Mouse (Mus musculus): ENCODE measurements at regions not wholly inside any gene's neighbourhood (a gene's known extent, or its start where the extent isn't known, plus 50 kb on each side); places are given as distances from the start of the nearest gene placed in this dataset.

DNA sequence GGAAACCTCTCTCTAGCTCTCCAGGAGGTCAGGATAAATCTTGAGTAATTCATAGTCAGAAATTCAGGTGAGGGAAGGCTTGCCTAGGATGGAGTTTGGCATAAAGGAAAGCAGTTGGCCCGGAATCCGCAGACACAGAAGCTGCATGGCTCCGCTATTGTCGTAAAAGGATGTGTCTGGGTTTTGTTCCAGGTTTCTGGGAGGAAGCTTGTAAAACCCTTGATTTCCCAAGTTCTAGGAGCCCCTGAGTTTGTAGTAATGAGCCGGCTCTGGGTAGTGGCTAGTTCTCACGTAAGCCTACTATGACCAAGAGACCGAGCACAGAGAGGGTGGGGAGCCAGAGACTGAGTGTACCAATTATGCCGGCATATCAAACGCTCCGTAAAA, 52.7 kb upstream of the Gm21915 start:
- intact Hi-C loops (cut with DNase I) = loop anchor here (5.0 kb wide), 1 partner anchor 135 kb away; no protein-coding TSS in a partner anchor
- DNase-seq (ENCODE audit: low spot score) = no peak

DNA sequence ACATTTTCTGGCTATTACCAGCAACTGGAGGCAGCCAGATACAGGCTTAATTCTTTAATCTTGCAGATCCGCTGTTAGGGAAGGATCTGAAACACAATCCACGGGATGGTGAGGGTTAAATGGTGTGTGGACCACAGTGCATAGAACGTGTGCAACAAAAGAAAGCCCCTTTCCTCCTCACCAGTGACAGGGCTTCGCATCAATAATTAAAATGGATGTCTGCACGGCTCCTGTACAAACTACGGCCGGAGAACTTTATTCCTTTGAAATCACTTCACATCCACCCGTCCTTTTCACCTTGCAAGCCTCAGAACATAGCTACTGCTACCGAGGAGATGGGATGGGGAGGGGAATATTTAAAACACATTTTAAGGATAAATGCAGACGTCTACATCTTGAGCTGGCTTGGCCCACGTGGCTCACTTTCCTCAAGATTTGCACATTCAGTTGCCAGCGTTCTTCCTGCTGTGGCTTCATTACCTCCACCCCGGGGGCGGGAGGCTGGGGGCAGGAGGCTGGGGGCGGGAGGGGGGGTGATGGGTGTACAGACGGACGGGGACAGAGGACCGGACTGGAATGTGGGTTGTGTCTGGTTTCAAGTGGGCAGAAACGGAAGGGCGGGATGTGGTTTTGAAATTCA, 53.3 kb upstream of the Gm21915 start:
- intact Hi-C loops (cut with DNase I) = loop anchor here (5.0 kb wide), 1 partner anchor 135 kb away; no protein-coding TSS in a partner anchor
- no peak for DNase-seq (ENCODE audit: low spot score)

DNA sequence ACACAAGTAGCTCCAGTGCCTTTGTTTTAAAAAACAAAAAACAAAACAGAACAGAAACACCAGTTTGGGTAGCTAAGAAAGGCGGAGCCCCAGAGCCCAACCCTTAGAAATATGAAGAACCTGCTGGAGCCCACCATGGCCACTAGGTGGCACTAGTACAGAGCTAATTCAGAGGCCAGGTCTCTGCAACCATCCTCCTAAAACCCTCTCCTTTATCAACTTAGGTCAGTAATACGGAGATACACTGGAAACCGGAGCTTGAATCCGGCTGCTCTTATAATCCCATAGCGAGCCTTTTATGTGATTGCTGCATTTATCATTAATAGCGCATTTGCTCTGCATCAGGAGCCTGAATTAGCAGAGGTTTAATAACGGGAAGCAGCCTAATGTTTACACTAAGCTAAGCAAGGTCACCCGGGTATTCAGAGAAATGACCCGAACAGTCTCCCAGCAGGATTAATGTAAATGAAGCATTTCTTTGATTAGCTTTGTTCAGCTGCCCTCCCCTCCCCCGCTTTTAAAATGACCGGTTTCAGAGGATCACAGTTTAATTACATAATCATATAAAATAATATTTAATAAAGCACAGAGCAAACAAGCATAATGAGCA, 53.9 kb upstream of the Gm21915 start:
- DNase-seq (ENCODE audit: low spot score) = peak; percentile 39
- intact Hi-C loops (cut with DNase I) = loop anchor here (5.0 kb wide), 1 partner anchor 136 kb away; no protein-coding TSS in a partner anchor

DNA sequence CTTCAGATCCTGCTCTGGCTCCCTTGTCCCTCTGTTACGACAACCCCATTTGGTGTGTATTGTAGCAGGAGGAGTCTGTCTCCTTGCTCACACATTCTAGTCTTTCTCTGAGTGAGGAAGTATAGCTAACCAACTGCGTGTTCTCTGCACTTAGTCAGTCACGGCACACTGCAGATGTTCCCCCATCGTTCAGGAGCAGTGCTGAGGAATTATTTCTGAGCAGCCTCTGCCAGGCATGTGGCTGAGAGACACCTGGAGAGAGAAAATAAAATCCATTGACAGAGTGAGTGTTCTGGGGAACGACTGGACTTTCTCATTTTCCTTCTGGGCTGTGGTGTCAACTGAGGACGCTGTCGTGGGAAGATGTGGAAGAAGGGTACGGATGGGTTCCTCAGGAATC, 54.5 kb upstream of the Gm21915 start:
- DNase-seq (ENCODE audit: low spot score) = no peak
- intact Hi-C loops (cut with DNase I) = loop anchor here (5.0 kb wide), 1 partner anchor 136 kb away; no protein-coding TSS in a partner anchor

DNA sequence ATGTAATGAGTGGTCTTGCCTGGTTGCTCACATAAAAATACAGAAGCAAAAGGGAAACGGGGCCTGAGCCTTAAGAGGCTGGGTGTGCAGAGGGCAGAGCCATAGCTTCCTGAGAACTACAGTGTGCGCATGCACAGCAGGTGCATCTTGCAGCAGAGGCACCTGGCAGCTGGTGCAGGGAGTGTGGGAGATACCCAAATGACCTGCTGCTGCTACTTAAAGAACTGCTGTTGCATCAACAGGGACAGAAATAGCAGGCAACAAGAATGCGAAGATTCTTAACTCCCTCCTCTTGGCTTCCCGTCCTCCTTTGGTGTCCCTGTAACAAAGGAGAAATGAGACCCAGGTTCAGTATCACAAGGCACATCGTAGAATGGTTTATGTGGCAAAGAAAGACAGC, 56.3 kb upstream of the Gm21915 start:
- no peak for DNase-seq (ENCODE audit: low spot score)
- intact Hi-C loops (cut with DNase I) = no loop called here

DNA sequence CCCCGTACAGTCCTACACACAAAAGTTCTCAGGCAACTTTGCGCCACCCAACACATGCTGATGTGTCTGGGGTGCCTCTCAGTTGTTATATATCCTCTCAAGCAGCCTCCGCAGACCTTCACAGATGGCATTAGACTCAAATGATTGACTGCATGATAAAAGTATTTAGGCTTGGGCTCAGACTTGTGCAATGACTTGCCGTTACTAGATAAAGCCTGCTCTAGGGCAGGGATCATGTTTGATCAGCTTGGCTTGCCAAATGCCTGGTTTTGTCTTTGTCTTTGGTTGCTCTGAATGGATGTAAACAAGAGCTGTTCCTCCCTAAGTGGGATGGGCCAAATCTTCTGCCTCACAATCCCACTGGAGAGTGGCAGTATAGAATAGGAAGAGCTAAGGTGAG, 57.2 kb upstream of the Gm21915 start:
- no peak for DNase-seq (ENCODE audit: low spot score)
- intact Hi-C loops (cut with DNase I) = no loop called here

DNA sequence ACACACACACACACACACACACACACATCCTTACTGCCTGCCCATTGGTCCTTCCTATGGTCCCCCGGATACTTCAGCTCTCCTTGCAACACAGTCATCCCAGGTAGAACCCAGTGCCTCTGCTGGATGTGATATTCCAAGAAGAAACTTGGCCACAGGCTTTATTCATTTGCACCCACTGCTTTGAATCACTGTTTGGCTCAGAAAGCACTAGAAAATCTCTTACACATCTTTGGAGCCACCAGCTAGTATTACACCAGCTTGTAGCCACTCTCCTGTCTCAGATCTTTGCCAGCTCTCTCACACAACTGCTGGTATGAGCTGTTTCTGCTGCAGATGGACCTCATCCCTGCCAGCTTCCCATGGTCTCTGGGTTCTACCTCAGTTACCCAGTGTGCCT, 57.7 kb upstream of the Gm21915 start:
- DNase-seq (ENCODE audit: low spot score) = no peak
- intact Hi-C loops (cut with DNase I) = no loop called here

DNA sequence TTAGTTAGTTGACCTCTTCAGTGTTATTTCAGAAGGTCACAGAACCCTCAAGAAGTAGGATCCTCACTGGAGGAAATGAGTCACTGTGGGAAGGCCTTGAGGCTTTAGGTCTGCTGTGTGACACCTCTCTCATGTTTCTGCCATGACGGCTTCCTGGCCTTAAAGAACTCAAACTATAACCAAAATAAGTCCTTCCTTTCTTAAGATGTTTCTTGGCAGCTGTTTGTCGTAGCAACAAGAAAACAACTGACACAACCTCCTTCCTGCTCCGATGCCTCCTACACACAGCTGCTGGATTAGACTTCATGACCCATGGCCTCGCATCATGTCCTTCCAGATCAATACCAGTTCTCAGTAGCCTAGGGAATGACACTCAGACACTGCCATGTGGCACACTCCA, 58.1 kb upstream of the Gm21915 start:
- intact Hi-C loops (cut with DNase I) = no loop called here
- DNase-seq (ENCODE audit: low spot score) = no peak

DNA sequence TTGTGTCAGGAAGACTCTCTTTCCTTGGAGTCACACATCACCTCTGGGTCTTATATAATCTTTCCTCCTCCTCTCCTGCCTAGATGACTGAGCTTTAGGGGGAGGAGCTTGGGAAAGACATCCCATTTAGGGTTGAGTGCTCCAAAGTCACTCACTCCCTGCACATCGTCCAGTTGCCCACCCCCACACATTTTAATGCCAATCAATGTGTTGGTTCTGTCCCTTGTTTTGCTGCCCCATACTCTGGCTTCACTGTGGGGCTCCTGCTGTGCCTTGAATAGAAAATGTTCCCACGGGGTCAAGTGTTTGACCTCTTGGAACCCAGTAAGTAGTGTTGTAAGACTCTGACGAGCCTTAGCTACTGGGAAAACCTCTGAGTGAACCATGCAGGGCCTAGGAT, 58.8 kb upstream of the Gm21915 start:
- DNase-seq (ENCODE audit: low spot score) = no peak
- intact Hi-C loops (cut with DNase I) = no loop called here

DNA sequence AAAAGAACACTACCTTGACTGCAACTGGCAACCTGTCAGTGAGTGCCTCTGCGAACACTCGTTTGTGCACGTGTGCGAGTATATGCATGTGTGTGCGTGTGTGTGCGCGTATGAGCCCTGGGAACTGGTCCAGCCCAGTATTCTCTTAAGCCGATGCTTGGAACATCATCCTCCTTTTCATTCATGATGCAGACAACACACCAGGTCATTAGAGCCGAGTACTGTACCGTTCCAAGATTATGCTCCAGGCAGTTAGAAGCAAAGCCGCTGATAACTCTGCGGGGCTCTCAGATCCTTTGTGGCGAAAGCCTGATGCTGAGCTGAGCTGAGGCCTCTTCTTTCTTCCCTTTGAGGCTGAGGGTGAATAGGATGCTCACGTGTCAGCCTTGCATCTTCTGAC, 61.8 kb upstream of the Gm21915 start:
- DNase-seq (ENCODE audit: low spot score) = no peak
- intact Hi-C loops (cut with DNase I) = no loop called here

DNA sequence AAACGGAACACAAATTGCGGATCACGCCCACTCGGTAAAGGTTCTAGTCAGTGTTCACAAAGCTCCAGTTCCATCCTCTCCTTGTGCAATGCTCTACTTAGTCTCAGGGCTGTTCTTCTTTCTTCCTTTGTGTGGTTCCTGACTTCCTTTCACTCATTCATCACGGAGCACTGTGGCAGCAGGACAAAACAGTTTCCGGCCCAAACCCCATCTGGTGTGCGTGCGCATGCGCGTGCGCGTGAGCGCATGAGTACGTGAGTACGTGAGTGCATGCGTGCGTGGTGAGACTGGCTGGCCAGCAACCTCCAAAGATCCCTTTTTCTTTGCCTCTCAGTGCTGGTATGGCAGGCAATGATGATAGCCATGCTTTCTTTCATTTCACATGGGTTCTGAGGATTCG, 62.5 kb upstream of the Gm21915 start:
- intact Hi-C loops (cut with DNase I) = no loop called here
- DNase-seq (ENCODE audit: low spot score) = no peak

DNA sequence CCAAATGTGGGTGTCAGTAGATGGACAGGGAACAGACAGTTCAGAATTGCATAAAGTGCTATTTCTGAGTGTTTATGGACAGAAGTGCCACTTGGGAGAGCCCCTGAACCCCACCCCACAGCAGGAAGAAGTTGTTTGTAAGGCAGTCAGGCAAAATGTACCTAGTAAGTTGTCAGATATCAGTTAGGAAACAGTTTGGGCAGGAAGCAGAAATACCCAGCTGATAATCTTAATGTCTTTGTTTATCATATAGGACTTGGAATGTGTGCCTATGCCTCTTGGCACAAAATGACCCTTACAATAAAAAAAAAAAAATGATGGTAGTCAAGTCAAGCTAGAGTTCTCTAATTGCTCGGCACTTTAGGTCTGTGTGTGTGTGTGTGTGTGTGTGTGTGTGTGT, 66.9 kb upstream of the Gm21915 start:
- DNase-seq (ENCODE audit: low spot score) = no peak
- intact Hi-C loops (cut with DNase I) = no loop called here

DNA sequence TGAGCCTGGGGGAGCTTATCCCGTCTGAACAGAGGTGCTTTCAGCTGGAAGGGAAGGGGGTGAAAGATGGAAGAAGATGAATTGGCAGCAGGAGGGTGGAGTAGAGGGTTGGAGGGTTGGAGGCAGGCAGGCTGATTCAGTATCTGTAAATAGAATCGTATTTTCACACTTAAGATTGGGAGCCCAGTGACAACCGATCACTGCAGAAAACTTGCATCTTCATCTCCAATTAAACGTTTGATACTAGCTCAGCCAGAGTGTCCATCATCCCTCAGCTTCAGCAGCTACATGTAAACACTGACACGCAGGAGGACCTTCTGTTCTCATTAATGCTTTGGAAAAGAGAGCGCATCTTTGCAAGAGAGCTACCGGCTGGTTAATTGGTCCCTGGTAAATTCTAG, 67.2 kb upstream of the Gramd1b start:
- intact Hi-C loops (cut with DNase I) = no loop called here
- no peak for DNase-seq (ENCODE audit: low spot score)

DNA sequence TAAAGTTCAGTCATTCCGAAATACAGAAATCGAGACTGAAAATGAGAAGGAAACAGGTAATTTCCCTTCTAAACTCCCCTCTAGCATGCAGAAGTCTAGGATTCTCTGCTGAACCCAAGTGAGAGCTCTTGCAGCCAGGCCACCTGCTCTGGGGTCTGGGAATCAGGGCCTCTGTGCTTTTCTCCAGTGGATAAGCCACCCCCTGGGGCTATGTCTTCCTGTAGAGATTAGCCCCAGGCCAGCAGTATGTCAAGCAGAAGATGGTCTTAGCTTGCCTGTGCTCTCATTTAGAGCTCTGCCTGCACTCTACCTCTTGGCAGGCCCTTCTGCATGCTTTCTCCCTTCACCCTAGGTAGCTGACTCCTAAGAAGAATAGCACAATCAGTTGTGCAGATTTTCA, 56.2 kb upstream of the Gramd1b start:
- DNase-seq (ENCODE audit: low spot score) = no peak
- intact Hi-C loops (cut with DNase I) = loop anchor here (10.0 kb wide), 1 partner anchor 103 kb away; no protein-coding TSS in a partner anchor

DNA sequence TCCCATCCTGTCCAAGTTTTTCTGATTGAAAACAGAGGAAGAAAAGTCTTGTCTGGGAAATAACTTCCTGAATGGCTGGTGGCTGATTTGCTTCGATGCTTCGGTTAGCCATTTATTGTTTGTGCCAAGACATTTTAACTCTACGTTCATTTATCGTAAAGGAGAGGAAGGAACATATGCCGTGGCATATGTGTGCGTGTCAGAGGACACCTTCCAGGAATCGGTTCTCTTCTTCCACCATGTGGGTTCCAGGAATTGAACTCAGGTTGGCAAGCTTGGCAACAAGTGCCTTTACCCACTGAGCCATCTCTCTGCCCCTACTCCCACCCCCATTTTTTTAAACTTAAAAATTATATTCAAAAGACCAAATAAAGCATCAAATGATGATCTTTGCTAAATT, 55.4 kb upstream of the Gramd1b start:
- intact Hi-C loops (cut with DNase I) = loop anchor here (10.0 kb wide), 1 partner anchor 102 kb away; no protein-coding TSS in a partner anchor
- DNase-seq (ENCODE audit: low spot score) = no peak

DNA sequence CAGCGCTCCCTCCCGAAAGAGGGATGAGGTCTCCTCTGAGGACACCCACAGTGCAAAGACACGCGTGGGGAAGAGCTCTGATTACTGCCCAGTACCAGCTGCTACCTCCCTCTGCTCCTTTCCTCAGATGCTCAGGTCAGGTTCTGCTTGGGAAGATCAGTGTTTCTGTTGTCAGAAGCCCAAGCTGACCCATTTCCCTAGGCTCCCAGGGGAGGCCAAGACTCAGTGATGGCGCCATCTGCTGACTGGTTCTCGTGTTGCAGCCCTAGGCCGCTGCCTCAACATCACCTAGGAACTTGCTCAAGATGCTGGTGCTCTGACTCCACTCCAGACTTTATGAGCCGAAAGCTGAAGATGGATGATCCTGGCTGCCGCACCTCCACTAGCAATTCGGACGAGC, 52.4 kb upstream of the Gramd1b start:
- peak; percentile 21 for DNase-seq (ENCODE audit: low spot score)
- intact Hi-C loops (cut with DNase I) = loop anchor here (1.0 to 10.0 kb wide), 3 partner anchors 99 to 168 kb away; no protein-coding TSS in a partner anchor

DNA sequence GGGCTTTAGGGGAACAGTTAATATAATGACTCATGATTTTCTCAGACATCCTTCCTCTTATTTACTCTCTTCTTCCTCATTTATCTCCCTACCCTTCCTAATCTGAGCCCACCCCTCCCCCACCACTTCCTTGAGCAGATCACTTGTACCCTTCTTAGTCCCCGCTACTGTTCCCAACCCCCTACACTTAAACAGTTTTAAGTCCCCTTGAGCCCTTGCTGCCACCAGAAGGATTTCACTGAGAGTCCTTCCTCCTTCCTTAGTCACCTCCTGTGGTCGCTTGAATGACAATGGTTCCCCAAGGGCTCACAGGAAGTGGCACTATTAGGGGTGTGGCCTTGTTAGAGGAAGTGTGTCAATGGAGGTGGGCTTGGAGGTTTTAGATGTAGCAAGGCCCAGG, 50.7 kb upstream of the Gramd1b start:
- DNase-seq (ENCODE audit: low spot score) = no peak
- intact Hi-C loops (cut with DNase I) = loop anchor here (5.0 to 10.0 kb wide), 2 partner anchors 97 to 130 kb away; no protein-coding TSS in a partner anchor

All from heart, postnatal 25 days (tissue).